Mouse (Mus musculus): ENCODE measurements around the gene Sik3. TPM values are rescaled to one million over a fixed set of nuclear protein-coding genes. Genes with fewer than 3 reads are reported as not detected.
"Not testable (repeated sequence)": the region's sequence is repeated elsewhere in the genome, so short reads cannot be mapped to it uniquely, and the experiment has no call there.

Gene Sik3
- polyA plus RNA-seq, 1 experiment = 13.7 TPM

DNA sequence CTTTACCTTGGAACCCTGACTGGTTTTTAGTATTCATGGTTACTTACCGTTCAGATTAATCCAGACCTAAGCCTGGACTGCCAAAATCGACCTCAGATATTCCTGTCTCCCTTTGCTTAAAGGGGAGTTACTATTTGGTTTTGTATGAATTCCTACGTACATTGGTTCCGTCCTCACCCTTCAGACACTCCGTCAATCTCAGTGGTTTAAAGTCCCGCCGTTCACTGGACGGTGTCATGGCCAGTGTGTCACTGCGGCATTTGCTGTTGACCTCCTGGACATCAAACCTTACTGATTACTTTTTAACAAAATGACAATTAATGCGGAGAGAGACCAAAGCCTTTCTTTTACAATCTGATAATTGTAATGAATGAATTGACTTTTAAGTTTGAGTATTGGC, 76.1 kb downstream of the Sik3 start:
- no peak overlapping the region for H3K27ac ChIP-seq (ENCODE audit: insufficient read depth, low read length)
- H3K36me3 ChIP-seq (ENCODE audit: control insufficient read depth, insufficient read depth, low read length) = no peaks in the 10 kb centered on the region
- no peak overlapping the region for H3K4me3 ChIP-seq (ENCODE audit: extremely low read depth, insufficient read depth, insufficient read length)
- H3K4me1 ChIP-seq (ENCODE audit: control insufficient read depth, insufficient read depth, insufficient read length) = no peaks in the 10 kb centered on the region
- H3K27me3 ChIP-seq (ENCODE audit: control insufficient read depth, insufficient read depth, low read length) = no peaks in the 10 kb centered on the region
- TF ChIP-seq POLR2A (IDR thresholded peaks at IDR 0.05; ENCODE audit: low read depth, low read length) = no peak
- no peak for TF ChIP-seq CTCF (IDR thresholded peaks at IDR 0.05; ENCODE audit: extremely low read depth, insufficient read depth, insufficient read length, insufficient replicate concordance)
- 93% methylated on average over 10 of the region's 10 CpGs for WGBS
- DNase-seq (ENCODE audit: low read depth in 1 of 2, low spot score in 2 of 2) = no peak

DNA sequence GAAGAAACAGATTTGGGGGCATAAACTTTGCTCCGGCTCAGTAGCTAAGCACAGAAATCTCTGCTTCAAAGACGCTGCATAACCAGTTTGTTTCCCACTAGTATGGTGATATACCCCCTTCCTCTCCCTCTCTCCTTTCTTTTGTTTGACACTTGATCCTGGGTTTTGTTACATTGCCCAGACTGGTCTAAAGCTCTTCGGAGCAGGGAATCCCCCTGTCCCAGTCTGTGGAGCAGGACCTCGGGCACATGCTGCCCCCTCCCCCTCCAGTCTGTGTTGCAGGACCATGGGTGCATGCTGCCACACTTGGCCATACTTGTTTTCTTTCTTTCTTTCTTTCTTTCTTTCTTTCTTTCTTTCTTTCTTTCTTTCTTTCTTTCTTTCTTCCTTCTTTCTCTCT, 77.4 kb downstream of the Sik3 start:
- DNase-seq (ENCODE audit: low read depth in 1 of 2, low spot score in 2 of 2) = no peak
- TF ChIP-seq POLR2A (IDR thresholded peaks at IDR 0.05; ENCODE audit: low read depth, low read length) = no peak
- no peak for TF ChIP-seq CTCF (IDR thresholded peaks at IDR 0.05; ENCODE audit: extremely low read depth, insufficient read depth, insufficient read length, insufficient replicate concordance)
- Histone ChIP-seq H3K36me3 (ENCODE audit: control insufficient read depth, insufficient read depth, low read length) (no peaks in the 10 kb centered on the region), H3K4me3 (ENCODE audit: extremely low read depth, insufficient read depth, insufficient read length) (no peak overlapping the region), H3K27ac (ENCODE audit: insufficient read depth, low read length) (no peak overlapping the region), H3K4me1 (ENCODE audit: control insufficient read depth, insufficient read depth, insufficient read length) (no peaks in the 10 kb centered on the region), H3K27me3 (ENCODE audit: control insufficient read depth, insufficient read depth, low read length) (no peaks in the 10 kb centered on the region)
- WGBS = 88% methylated on average over 4 of the region's 4 CpGs

DNA sequence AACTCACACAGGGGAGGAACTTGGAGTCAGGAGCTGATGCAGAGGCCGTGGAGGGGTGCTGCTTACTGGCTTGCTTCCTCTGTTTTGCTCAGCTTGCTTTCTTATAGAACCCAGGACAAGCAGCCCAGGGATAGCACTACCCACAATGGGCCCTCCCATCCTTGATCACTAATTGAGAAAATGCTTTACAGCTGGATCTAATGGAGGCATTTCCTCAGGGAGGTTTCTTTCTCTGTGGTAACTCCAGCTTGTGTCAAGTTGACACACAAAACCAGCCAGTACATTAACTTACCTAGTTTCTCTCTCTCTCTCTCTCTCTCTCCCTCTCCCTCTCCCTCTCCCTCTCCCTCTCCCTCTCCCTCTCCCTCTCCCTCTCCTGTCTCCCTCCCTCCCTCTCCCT, 78.5 kb downstream of the Sik3 start:
- not testable (repeated sequence) for H3K27me3 ChIP-seq (ENCODE audit: control insufficient read depth, insufficient read depth, low read length)
- 57% methylated on average over 1 of the region's 1 CpGs for WGBS

DNA sequence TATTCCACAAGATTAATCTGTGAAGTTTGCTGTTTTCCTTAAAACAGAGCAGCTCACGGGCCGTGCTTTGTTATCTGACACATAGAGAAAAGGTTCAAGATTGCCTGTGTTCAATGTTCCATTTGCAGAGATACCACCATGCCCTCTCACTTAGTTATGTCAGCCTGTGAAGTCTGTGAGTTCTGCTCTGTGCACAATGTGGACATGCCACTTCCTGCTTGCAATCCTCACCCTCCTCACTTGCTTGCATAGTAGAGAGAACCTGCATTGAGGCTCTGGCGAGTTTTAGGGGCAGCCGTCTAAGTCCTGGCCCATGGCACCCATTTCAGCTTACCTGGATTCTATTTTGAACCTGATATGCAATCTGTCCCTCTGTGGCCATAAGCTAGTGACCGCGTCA, 80.0 kb downstream of the Sik3 start:
- no peaks in the 10 kb centered on the region for H3K4me1 ChIP-seq (ENCODE audit: control insufficient read depth, insufficient read depth, insufficient read length)
- no peak for DNase-seq (ENCODE audit: low read depth in 1 of 2, low spot score in 2 of 2)
- H3K36me3 ChIP-seq (ENCODE audit: control insufficient read depth, insufficient read depth, low read length) = no peaks in the 10 kb centered on the region
- WGBS = 77% methylated on average over 6 of the region's 6 CpGs
- no peaks in the 10 kb centered on the region for H3K27me3 ChIP-seq (ENCODE audit: control insufficient read depth, insufficient read depth, low read length)
- no peak overlapping the region for H3K27ac ChIP-seq (ENCODE audit: insufficient read depth, low read length)
- TF ChIP-seq POLR2A (IDR thresholded peaks at IDR 0.05; ENCODE audit: low read depth, low read length) = no peak
- no peak overlapping the region for H3K4me3 ChIP-seq (ENCODE audit: extremely low read depth, insufficient read depth, insufficient read length)

More for the DNA sequence above, 78.5 kb downstream of the Sik3 start:
- not testable (repeated sequence) for H3K4me1 ChIP-seq (ENCODE audit: control insufficient read depth, insufficient read depth, insufficient read length); H3K4me3 ChIP-seq (ENCODE audit: extremely low read depth, insufficient read depth, insufficient read length); DNase-seq (ENCODE audit: low read depth in 1 of 2, low spot score in 2 of 2); H3K27ac ChIP-seq (ENCODE audit: insufficient read depth, low read length); H3K36me3 ChIP-seq (ENCODE audit: control insufficient read depth, insufficient read depth, low read length)

DNA sequence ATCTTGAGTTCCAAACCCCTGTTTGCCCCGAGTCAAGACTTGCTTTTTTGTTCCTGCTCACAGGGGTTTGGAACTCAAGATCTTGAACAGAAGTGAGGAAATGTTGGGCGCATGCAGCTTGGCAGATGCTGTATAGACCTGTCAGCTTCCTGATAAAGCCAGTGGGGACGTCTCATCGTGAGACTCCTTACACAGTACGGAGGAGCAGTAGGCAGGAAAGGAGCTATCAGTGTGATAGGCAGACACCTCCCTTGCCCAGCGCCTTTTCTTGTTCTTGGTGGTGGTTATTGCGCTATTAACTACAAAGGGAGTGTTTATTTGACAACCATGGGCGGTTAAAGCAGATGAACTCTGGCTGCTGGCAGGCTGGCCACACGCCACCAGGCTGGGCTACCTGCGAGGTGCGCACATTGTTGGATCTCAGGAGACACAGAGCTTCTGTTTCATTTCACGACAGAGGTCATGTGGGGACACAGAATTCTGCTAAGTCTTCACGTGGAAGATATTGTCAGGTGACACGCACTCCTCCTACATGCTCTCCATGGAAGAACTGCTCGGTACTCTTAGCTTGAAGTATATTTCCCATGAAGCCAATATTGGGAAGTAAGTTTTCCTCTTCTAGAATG, 85.9 kb downstream of the Sik3 start:
- no peaks in the 10 kb centered on the region for H3K4me1 ChIP-seq (ENCODE audit: control insufficient read depth, insufficient read depth, insufficient read length)
- H3K36me3 ChIP-seq (ENCODE audit: control insufficient read depth, insufficient read depth, low read length) = no peaks in the 10 kb centered on the region
- no peak overlapping the region for H3K4me3 ChIP-seq (ENCODE audit: extremely low read depth, insufficient read depth, insufficient read length)
- no peak for DNase-seq (ENCODE audit: low read depth in 1 of 2, low spot score in 2 of 2)
- H3K27me3 ChIP-seq (ENCODE audit: control insufficient read depth, insufficient read depth, low read length) = no peaks in the 10 kb centered on the region
- no peak overlapping the region for H3K27ac ChIP-seq (ENCODE audit: insufficient read depth, low read length)
- no peak for TF ChIP-seq CTCF (IDR thresholded peaks at IDR 0.05; ENCODE audit: extremely low read depth, insufficient read depth, insufficient read length, insufficient replicate concordance)
- no peak for TF ChIP-seq POLR2A (IDR thresholded peaks at IDR 0.05; ENCODE audit: low read depth, low read length)
- WGBS = 62% methylated on average over 15 of the region's 15 CpGs

DNA sequence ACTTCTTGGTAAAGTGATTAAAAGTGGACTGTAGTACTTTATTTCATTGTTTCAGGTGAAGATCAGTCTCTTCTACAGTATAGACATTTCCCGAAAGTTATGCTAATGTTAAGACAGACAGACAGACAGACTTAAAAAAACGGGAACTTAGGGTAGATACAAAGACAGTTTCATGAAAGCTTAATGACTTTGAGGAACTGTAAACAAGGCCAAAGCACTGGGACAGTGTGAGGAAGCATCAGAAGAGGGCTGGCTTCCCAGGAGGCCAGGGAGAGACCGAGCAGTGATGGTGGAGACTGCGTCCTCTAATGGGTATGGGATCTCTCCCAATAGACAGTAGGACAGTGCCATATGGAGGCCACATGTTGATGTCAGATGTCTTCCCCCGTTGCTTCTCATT, 86.5 kb downstream of the Sik3 start:
- Histone ChIP-seq H3K27ac (ENCODE audit: insufficient read depth, low read length) (no peak overlapping the region), H3K27me3 (ENCODE audit: control insufficient read depth, insufficient read depth, low read length) (no peaks in the 10 kb centered on the region), H3K36me3 (ENCODE audit: control insufficient read depth, insufficient read depth, low read length) (no peaks in the 10 kb centered on the region), H3K4me3 (ENCODE audit: extremely low read depth, insufficient read depth, insufficient read length) (no peak overlapping the region), H3K4me1 (ENCODE audit: control insufficient read depth, insufficient read depth, insufficient read length) (no peaks in the 10 kb centered on the region)
- no peak for TF ChIP-seq POLR2A (IDR thresholded peaks at IDR 0.05; ENCODE audit: low read depth, low read length)
- TF ChIP-seq CTCF (IDR thresholded peaks at IDR 0.05; ENCODE audit: extremely low read depth, insufficient read depth, insufficient read length, insufficient replicate concordance) = no peak
- no peak for DNase-seq (ENCODE audit: low read depth in 1 of 2, low spot score in 2 of 2)
- WGBS = 61% methylated on average over 5 of the region's 5 CpGs

DNA sequence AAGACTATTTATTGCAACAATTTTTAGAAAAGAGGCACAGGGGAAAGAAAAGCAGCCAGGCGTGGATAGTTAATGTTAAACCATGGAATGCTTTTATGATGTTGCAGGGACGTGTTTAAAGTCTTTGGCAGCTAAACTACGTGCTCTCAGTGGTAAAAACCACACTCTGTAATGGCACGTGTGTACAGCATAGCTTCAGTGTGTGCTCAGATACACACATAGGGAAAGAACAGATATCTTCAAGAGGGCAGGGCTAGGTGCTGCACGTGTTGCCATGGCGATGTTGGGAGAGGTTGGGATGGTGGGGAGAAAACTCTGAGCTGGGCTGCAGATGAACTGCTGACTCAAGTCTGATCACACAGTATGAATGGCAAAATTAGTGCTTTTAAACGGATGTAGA, 90.5 kb downstream of the Sik3 start:
- Histone ChIP-seq H3K27ac (ENCODE audit: insufficient read depth, low read length) (no peak overlapping the region), H3K4me1 (ENCODE audit: control insufficient read depth, insufficient read depth, insufficient read length) (no peaks in the 10 kb centered on the region), H3K36me3 (ENCODE audit: control insufficient read depth, insufficient read depth, low read length) (no peaks in the 10 kb centered on the region), H3K4me3 (ENCODE audit: extremely low read depth, insufficient read depth, insufficient read length) (no peak overlapping the region), H3K27me3 (ENCODE audit: control insufficient read depth, insufficient read depth, low read length) (no peaks in the 10 kb centered on the region)
- TF ChIP-seq CTCF (IDR thresholded peaks at IDR 0.05; ENCODE audit: extremely low read depth, insufficient read depth, insufficient read length, insufficient replicate concordance) = no peak
- TF ChIP-seq POLR2A (IDR thresholded peaks at IDR 0.05; ENCODE audit: low read depth, low read length) = no peak
- no peak for DNase-seq (ENCODE audit: low read depth in 1 of 2, low spot score in 2 of 2)
- WGBS = 89% methylated on average over 7 of the region's 7 CpGs

All from spleen, adult 2 months (tissue).